Mouse (Mus musculus): ENCODE measurements at regions not wholly inside any gene's neighbourhood (a gene's known extent, or its start where the extent isn't known, plus 50 kb on each side); places are given as distances from the start of the nearest gene placed in this dataset.
"Not testable (repeated sequence)": the region's sequence is repeated elsewhere in the genome, so short reads cannot be mapped to it uniquely, and the experiment has no call there.

DNA sequence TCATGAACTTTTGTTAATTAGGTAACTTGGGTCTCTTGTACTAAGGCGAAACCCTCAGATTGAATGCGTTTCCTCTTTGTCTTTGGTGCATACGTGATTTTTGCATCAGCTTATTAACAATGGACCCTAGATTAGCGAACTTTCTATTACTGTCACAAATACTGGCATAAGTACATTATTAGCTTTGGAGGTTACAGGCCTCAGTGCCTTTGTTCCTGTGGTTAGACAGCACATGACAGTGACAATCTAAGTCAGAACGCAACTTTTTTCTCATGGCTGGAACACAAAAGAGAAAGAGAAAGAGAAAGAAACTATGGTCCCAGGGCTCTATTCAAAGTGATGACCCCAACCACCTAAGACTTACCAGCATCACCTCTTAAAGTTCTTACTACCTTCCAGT, 184.8 kb upstream of the Tmem45b start:
- Histone ChIP-seq H3K4me3 (no peak overlapping the region), H3K4me2 (replicated peaks) (no peak overlapping the region), H3K9ac (no peak overlapping the region), H3K27ac (no peak overlapping the region), H3K9me3 (no peaks in the 10 kb centered on the region), H3K27me3 (no peaks in the 10 kb centered on the region), H3K4me1 (0 out of 2 replicates have a peak, but pooled peaks cover 3% of the 10 kb centered on the region), H3K36me3 (no peaks in the 10 kb centered on the region)
- no peak for ATAC-seq (ENCODE audit: low FRiP score, low read depth)
- WGBS, result 89% methylated on average over 5 of the region's 5 CpGs

GRCm38 (mm10) chr9:31648551-31648950, 184.3 kb upstream of the Tmem45b start:
- no peaks in the 10 kb centered on the region for H3K9me3 ChIP-seq
- H3K4me3 ChIP-seq, result no peak overlapping the region
- H3K4me1 ChIP-seq, result 0 out of 2 replicates have a peak, but pooled peaks cover 3% of the 10 kb centered on the region
- ATAC-seq (ENCODE audit: low FRiP score, low read depth), result no peak
- H3K36me3 ChIP-seq, result no peaks in the 10 kb centered on the region
- no peaks in the 10 kb centered on the region for H3K27me3 ChIP-seq
- no peak overlapping the region for H3K27ac ChIP-seq
- H3K9ac ChIP-seq, result no peak overlapping the region
- no peak overlapping the region for H3K4me2 ChIP-seq (replicated peaks)
- 76% methylated on average over 9 of the region's 9 CpGs for WGBS

DNA sequence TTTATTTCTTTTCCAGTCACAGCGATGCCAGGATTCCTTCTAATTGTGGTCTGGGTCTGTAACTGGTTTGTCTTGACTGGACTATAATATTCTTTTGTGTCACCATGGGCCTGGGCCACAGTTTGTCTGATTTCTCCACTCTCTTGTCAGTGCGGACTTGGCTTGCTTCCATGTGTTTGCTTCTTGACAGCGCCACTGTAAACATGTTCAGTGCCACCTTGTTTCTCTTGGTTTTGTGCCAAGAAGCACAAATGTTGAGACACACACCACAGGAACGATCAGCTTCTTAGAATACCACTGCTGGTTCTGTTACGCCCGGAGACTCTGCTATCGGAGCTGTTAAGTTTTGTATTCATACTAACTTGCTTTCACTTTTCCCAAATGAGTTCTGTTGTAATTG, 180.9 kb upstream of the Tmem45b start:
- 79% methylated on average over 7 of the region's 7 CpGs for WGBS
- H3K4me1 ChIP-seq, result no peaks in the 10 kb centered on the region
- no peaks in the 10 kb centered on the region for H3K36me3 ChIP-seq
- no peak overlapping the region for H3K4me2 ChIP-seq (replicated peaks)
- no peak overlapping the region for H3K9ac ChIP-seq
- no peak for ATAC-seq (ENCODE audit: low FRiP score, low read depth)
- no peak overlapping the region for H3K4me3 ChIP-seq
- H3K27ac ChIP-seq, result no peak overlapping the region
- no peaks in the 10 kb centered on the region for H3K27me3 ChIP-seq
- H3K9me3 ChIP-seq, result no peaks in the 10 kb centered on the region

GRCm38 (mm10) chr9:31644106-31644505, 179.8 kb upstream of the Tmem45b start:
- Histone ChIP-seq H3K27ac (no peak overlapping the region), H3K9ac (no peak overlapping the region), H3K4me2 (replicated peaks) (no peak overlapping the region), H3K4me1 (no peaks in the 10 kb centered on the region), H3K36me3 (no peaks in the 10 kb centered on the region), H3K4me3 (no peak overlapping the region), H3K9me3 (no peaks in the 10 kb centered on the region), H3K27me3 (no peaks in the 10 kb centered on the region)
- no peak for ATAC-seq (ENCODE audit: low FRiP score, low read depth)
- WGBS, result 76% methylated on average over 3 of the region's 3 CpGs

GRCm38 (mm10) chr9:31642169-31642568, 177.9 kb upstream of the Tmem45b start:
- Histone ChIP-seq H3K4me2 (replicated peaks) (no peak overlapping the region), H3K4me1 (no peaks in the 10 kb centered on the region), H3K9ac (no peak overlapping the region), H3K27me3 (no peaks in the 10 kb centered on the region), H3K27ac (no peak overlapping the region), H3K36me3 (no peaks in the 10 kb centered on the region), H3K9me3 (peaks cover 2% of the 10 kb centered on the region), H3K4me3 (no peak overlapping the region)
- WGBS, result 86% methylated on average over 4 of the region's 4 CpGs
- no peak for ATAC-seq (ENCODE audit: low FRiP score, low read depth)

DNA sequence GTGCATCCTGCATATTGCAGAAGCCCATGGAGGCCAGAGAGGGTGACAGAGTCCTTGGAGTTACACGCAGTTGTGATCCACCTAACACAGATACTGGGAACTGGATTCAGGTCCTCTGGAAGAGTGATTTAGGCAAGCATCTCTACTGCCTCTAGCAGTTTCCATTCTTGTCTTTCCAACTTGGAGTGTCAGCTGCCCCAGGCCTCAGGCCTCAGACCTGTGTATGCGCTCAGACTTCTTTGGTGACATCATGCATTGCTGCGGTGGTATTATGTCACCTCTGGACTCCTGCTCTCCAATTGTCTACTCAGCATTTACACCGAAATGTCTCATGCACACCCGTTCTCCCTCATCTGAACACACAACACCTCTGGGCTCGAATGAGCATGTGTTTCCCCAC, 164.0 kb upstream of the Tmem45b start:
- Histone ChIP-seq H3K4me1 (no peaks in the 10 kb centered on the region), H3K36me3 (no peaks in the 10 kb centered on the region), H3K27ac (no peak overlapping the region), H3K9ac (no peak overlapping the region), H3K4me3 (no peak overlapping the region), H3K4me2 (replicated peaks) (no peak overlapping the region), H3K27me3 (no peaks in the 10 kb centered on the region), H3K9me3 (0 out of 2 replicates have a peak, but pooled peaks cover 5% of the 10 kb centered on the region)
- 88% methylated on average over 6 of the region's 6 CpGs for WGBS
- no peak for ATAC-seq (ENCODE audit: low FRiP score, low read depth)

DNA sequence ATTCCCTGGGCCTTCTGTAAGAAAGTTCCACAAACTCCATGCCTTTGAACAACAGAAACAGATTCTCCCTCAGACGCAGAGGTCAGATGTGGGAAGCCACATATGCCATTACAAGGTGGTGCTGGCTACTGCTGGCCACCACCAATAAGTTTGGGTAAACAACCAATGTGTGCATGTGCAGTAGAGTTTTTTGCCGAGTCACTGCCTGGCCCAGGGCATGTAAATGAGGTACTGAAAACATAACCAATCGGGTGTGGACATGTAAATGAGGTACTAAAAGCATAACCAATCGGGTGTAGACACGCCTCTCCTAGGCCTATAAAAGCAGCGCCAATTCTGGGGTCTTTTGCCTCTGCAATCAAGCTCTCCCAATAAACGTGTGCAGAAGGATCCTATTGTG, 157.3 kb upstream of the Tmem45b start:
- H3K27me3 ChIP-seq; H3K4me3 ChIP-seq; H3K9ac ChIP-seq; H3K27ac ChIP-seq; H3K36me3 ChIP-seq; H3K4me2 ChIP-seq (replicated peaks); H3K4me1 ChIP-seq; H3K9me3 ChIP-seq; ATAC-seq (ENCODE audit: low FRiP score, low read depth): not testable (repeated sequence)
- WGBS, result 93% methylated on average over 7 of the region's 7 CpGs

- 0 out of 2 replicates have a peak, but pooled peaks cover 2% of the 10 kb centered on the region for H3K4me1 ChIP-seq
- H3K4me3 ChIP-seq, result no peak overlapping the region
- no peak overlapping the region for H3K4me2 ChIP-seq (replicated peaks)
- no peaks in the 10 kb centered on the region for H3K36me3 ChIP-seq
- no peak overlapping the region for H3K9ac ChIP-seq
- no peak overlapping the region for H3K27ac ChIP-seq
- H3K9me3 ChIP-seq, result no peaks in the 10 kb centered on the region
- ATAC-seq (ENCODE audit: low FRiP score, low read depth), result no peak
- 76% methylated on average over 6 of the region's 6 CpGs for WGBS
- H3K27me3 ChIP-seq, result no peaks in the 10 kb centered on the region
These were observed 155.1 kb upstream of the Tmem45b start for GRCm38 (mm10) chr9:31619344-31619743.

- H3K27me3 ChIP-seq, result no peaks in the 10 kb centered on the region
- no peak overlapping the region for H3K9ac ChIP-seq
- H3K9me3 ChIP-seq, result no peaks in the 10 kb centered on the region
- H3K4me2 ChIP-seq (replicated peaks), result no peak overlapping the region
- H3K4me1 ChIP-seq, result peaks cover 12% of the 10 kb centered on the region; the same call in 1 of the 2 replicates
- no peak overlapping the region for H3K27ac ChIP-seq
- no peak for ATAC-seq (ENCODE audit: low FRiP score, low read depth)
- no peak overlapping the region for H3K4me3 ChIP-seq
- 42% methylated on average over 13 of the region's 13 CpGs for WGBS
- no peaks in the 10 kb centered on the region for H3K36me3 ChIP-seq
These were observed 150.1 kb upstream of the Tmem45b start for GRCm38 (mm10) chr9:31614250-31614945.

GRCm38 (mm10) chr9:31611036-31611695, 146.9 kb upstream of the Tmem45b start:
- 75% methylated on average over 8 of the region's 8 CpGs for WGBS
- Histone ChIP-seq H3K9me3 (no peaks in the 10 kb centered on the region), H3K27ac (no peak overlapping the region), H3K4me1 (peaks cover 22% of the 10 kb centered on the region), H3K36me3 (no peaks in the 10 kb centered on the region), H3K4me3 (no peak overlapping the region), H3K4me2 (replicated peaks) (no peak overlapping the region), H3K9ac (no peak overlapping the region), H3K27me3 (no peaks in the 10 kb centered on the region)
- ATAC-seq (ENCODE audit: low FRiP score, low read depth), result no peak

GRCm38 (mm10) chr9:31610631-31611030, 146.4 kb upstream of the Tmem45b start:
- Histone ChIP-seq H3K27ac (no peak overlapping the region), H3K36me3 (no peaks in the 10 kb centered on the region), H3K4me2 (replicated peaks) (no peak overlapping the region), H3K9me3 (no peaks in the 10 kb centered on the region), H3K9ac (no peak overlapping the region), H3K27me3 (no peaks in the 10 kb centered on the region), H3K4me1 (peaks cover 22% of the 10 kb centered on the region), H3K4me3 (no peak overlapping the region)
- whole genome bisulfite sequencing, result 35% methylated on average over 4 of the region's 4 CpGs
- ATAC-seq (ENCODE audit: low FRiP score, low read depth), result no peak

DNA sequence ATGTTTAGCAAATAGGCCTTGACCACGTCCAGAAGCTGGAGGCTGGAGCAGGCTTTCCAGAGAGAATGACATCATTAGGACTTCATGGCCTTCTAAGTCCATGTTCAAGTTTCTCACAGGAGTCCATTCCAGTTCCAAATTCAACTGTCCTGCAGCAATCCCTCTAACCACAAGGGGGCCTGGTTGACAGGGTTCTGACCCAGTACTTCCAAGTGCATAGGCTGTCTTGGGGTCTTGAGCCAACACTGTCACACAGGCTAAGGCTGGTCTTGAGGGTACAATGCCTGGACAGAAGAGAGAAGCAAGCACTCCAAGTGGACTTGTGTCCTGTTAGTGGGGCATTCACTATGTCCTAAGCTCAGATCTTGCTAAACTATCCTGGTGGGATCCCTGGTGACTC, 145.9 kb upstream of the Tmem45b start:
- Histone ChIP-seq H3K27me3 (no peaks in the 10 kb centered on the region), H3K36me3 (no peaks in the 10 kb centered on the region), H3K4me3 (no peak overlapping the region), H3K9ac (no peak overlapping the region), H3K9me3 (no peaks in the 10 kb centered on the region), H3K27ac (no peak overlapping the region), H3K4me2 (replicated peaks) (no peak overlapping the region), H3K4me1 (peaks cover 25% of the 10 kb centered on the region)
- WGBS, result 61% methylated on average over 1 of the region's 1 CpGs
- no peak for ATAC-seq (ENCODE audit: low FRiP score, low read depth)

- H3K27me3 ChIP-seq, result no peaks in the 10 kb centered on the region
- H3K9ac ChIP-seq, result no peak overlapping the region
- H3K9me3 ChIP-seq, result no peaks in the 10 kb centered on the region
- WGBS, result 76% methylated on average over 3 of the region's 3 CpGs
- peaks cover 30% of the 10 kb centered on the region for H3K4me1 ChIP-seq
- H3K27ac ChIP-seq, result no peak overlapping the region
- no peak overlapping the region for H3K4me2 ChIP-seq (replicated peaks)
- no peak overlapping the region for H3K4me3 ChIP-seq
- ATAC-seq (ENCODE audit: low FRiP score, low read depth), result no peak
- no peaks in the 10 kb centered on the region for H3K36me3 ChIP-seq
These were observed 145.5 kb upstream of the Tmem45b start for GRCm38 (mm10) chr9:31609731-31610130.

All from limb, embryonic 13.5 days (tissue).